Mouse (Mus musculus): Measurements from ENCODE around the gene Hnrnpm. TPM values are rescaled to one million over a fixed set of nuclear protein-coding genes. Genes with fewer than 3 reads are reported as not detected.
A peak's percentile ranks its signal among the peaks of the same experiment; 100 is the strongest.

Gene Hnrnpm
- polyA plus RNA-seq, 1 experiment from 2014 or later, result 313 TPM

DNA sequence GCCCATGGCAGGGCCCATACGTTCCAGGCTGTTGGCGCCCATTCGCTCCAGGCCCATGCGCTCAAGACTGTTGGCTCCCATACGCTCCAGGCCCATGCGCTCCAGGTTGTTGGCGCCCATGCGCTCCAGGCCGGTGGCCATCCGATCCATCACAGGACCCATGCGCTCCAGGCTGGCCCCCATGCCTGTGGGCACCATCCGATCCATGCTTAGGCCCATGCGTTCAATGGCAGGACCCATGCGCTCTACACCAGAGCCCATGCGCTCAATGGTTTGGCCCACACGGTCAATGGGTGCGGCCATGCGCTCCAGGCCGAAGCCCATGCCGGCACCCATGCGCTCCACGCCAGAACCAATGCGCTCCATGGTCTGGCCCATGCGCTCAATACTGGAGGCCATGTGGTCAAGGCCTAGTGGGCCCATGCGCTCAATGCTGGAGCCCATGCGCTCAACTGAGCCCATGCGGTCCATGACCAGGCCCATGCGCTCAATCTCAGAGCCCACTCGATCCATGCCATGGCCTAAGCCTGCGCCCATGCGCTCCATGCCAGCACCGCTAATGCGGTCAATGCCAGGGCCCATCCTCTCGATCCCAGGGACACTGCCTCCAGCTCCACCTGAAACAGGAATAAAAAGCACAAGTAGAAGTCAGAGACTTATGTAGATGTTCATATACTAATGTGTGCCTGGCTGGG, 36.7 kb downstream of the Hnrnpm start:
- no peaks in the 10 kb centered on the region for H3K9me3 ChIP-seq (ENCODE audit: control insufficient read depth, low read depth, low read length)
- 97% methylated on average over 34 of the region's 34 CpGs for WGBS
- no peak overlapping the region for H3K4me2 ChIP-seq (replicated peaks; ENCODE audit: low read depth, low read length)
- no peak overlapping the region for H3K9ac ChIP-seq (replicated peaks; ENCODE audit: low read depth, low read length)
- H3K4me1 ChIP-seq (ENCODE audit: control insufficient read depth, insufficient read depth, low read length), result no peaks in the 10 kb centered on the region
- H3K4me3 ChIP-seq (ENCODE audit: low read depth, low read length), result no peak overlapping the region
- H3K27ac ChIP-seq (ENCODE audit: low read length), result no peak overlapping the region
- peak; percentile 37; the same call in 1 of the 2 replicates for ATAC-seq (ENCODE audit: insufficient number of reproducible peaks, insufficient read depth, low FRiP score, low read depth)
- H3K27me3 ChIP-seq (ENCODE audit: control insufficient read depth, insufficient read depth, low read length), result no peaks in the 10 kb centered on the region
- H3K36me3 ChIP-seq (ENCODE audit: control insufficient read depth, insufficient read depth, low read length), result peaks cover 83% of the 10 kb centered on the region

DNA sequence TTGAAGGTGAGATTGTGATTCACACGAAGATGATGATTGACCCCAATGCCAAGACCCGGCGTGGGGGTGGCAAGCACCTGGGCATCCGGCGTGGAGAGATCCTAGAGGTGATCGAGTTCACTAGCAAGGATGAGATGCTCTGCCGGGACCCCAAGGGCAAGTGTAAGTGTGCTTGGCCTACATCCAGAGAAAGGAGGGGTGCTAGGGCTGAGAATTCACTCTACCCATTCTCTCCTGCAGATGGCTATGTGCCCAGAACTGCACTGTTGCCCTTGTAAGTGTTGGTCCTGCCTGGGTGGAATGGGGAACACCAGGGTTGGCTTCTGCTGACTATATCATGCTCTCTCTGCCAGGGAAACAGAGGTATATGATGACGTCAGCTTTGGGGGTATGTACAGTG, 41.6 kb downstream of the Hnrnpm start:
- H3K4me2 ChIP-seq (replicated peaks; ENCODE audit: low read depth, low read length), result no peak overlapping the region
- no peak for ATAC-seq (ENCODE audit: insufficient number of reproducible peaks, insufficient read depth, low FRiP score, low read depth)
- H3K9ac ChIP-seq (replicated peaks; ENCODE audit: low read depth, low read length), result no peak overlapping the region
- 95% methylated on average over 8 of the region's 8 CpGs for WGBS
- H3K27ac ChIP-seq (ENCODE audit: low read length), result no peak overlapping the region
- H3K9me3 ChIP-seq (ENCODE audit: control insufficient read depth, low read depth, low read length), result no peaks in the 10 kb centered on the region
- no peak overlapping the region for H3K4me3 ChIP-seq (ENCODE audit: low read depth, low read length)
- H3K4me1 ChIP-seq (ENCODE audit: control insufficient read depth, insufficient read depth, low read length), result no peaks in the 10 kb centered on the region
- peaks cover 60% of the 10 kb centered on the region for H3K36me3 ChIP-seq (ENCODE audit: control insufficient read depth, insufficient read depth, low read length)
- H3K27me3 ChIP-seq (ENCODE audit: control insufficient read depth, insufficient read depth, low read length), result no peaks in the 10 kb centered on the region

DNA sequence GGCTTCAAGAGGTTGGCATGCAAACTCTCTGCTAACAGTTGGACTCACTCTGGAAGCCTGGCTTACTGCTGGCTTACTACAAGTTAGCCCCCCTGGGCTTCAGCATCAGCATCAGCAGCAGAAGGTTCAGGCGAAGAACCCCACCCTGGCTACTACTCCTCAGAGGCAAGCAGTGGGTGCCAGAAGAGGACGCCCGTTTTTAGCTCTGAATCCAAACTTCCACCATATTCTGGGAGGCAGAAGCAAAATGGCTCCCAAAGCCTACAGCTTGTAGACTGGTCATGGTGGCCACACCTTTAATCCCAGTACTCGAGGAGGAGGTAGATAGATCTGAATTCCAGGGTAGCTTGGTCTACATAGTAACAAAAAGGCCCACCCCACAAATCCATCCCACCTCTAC, 42.6 kb downstream of the Hnrnpm start:
- no peak overlapping the region for H3K4me3 ChIP-seq (ENCODE audit: low read depth, low read length)
- H3K4me1 ChIP-seq (ENCODE audit: control insufficient read depth, insufficient read depth, low read length), result no peaks in the 10 kb centered on the region
- no peak for ATAC-seq (ENCODE audit: insufficient number of reproducible peaks, insufficient read depth, low FRiP score, low read depth)
- WGBS, result 94% methylated on average over 4 of the region's 4 CpGs
- H3K4me2 ChIP-seq (replicated peaks; ENCODE audit: low read depth, low read length), result no peak overlapping the region
- no peak overlapping the region for H3K9ac ChIP-seq (replicated peaks; ENCODE audit: low read depth, low read length)
- no peak overlapping the region for H3K27ac ChIP-seq (ENCODE audit: low read length)
- no peaks in the 10 kb centered on the region for H3K27me3 ChIP-seq (ENCODE audit: control insufficient read depth, insufficient read depth, low read length)
- H3K36me3 ChIP-seq (ENCODE audit: control insufficient read depth, insufficient read depth, low read length), result peaks cover 50% of the 10 kb centered on the region
- no peaks in the 10 kb centered on the region for H3K9me3 ChIP-seq (ENCODE audit: control insufficient read depth, low read depth, low read length)

DNA sequence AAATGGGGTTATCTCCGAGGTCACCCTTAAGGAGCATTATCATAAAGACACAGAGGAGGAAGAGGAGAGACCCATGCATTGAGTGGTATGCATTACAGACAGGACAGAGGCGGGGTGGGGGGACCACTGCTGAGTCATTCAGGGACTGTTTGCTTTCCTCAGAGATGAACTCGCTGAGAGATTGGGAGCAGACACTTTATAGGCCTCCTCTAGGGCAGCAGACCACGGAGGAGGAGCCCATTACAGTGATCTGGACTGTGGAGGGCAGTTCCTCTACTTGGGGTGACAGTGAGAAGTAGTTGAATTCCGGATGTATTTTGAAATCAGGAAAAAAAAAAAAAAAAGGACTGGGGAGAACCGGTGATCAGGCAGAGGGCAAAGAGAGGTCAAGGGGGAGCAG, 46.9 kb downstream of the Hnrnpm start:
- Histone ChIP-seq H3K27me3 (ENCODE audit: control insufficient read depth, insufficient read depth, low read length) (no peaks in the 10 kb centered on the region), H3K36me3 (ENCODE audit: control insufficient read depth, insufficient read depth, low read length) (peaks cover 17% of the 10 kb centered on the region), H3K9me3 (ENCODE audit: control insufficient read depth, low read depth, low read length) (no peaks in the 10 kb centered on the region), H3K27ac (ENCODE audit: low read length) (no peak overlapping the region), H3K4me1 (ENCODE audit: control insufficient read depth, insufficient read depth, low read length) (no peaks in the 10 kb centered on the region), H3K9ac (replicated peaks; ENCODE audit: low read depth, low read length) (no peak overlapping the region), H3K4me3 (ENCODE audit: low read depth, low read length) (no peak overlapping the region), H3K4me2 (replicated peaks; ENCODE audit: low read depth, low read length) (no peak overlapping the region)
- WGBS, result 61% methylated on average over 6 of the region's 6 CpGs
- no peak for ATAC-seq (ENCODE audit: insufficient number of reproducible peaks, insufficient read depth, low FRiP score, low read depth)

DNA sequence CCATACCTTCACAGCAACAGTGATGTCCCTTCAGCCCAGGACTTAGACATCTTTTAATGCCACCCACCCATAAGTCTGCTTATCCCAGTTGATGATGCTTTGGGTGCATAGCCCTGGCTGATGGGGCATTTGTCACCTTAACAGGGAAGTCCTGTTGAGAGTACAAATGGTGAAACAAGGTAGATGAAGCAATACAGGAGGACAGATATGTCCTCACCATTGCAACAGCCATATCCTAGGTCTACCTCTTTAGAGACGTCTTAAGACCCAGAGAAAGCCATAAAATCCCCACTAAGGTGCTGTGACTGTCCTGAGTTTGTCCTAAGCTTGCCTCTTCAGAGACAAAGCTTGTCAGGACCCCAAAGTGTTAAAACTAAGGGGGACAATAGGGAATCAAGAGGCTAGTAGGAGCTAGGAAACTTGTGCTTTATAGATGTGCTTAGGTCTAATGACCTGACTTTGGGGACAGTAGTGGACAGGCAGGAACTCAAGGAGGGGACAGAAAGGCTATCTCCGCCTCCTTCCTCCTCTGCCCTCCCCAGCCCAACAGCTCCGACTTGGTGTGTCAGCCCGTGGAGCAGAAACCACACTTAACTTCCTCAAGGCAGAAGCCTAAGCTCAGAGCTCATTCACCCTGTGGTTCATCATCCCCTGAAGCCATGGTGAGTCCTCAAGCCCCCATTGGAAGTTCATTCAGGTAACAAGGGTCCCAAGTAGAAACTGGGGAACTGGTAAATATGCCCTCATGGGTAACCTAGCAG, 49.0 kb downstream of the Hnrnpm start, which contains the start of gene Pram1:
Gene Pram1 (plus strand): TSS at position 541 of the 761 bp plus-strand sequence.
- no peaks in the 10 kb centered on the region for H3K9me3 ChIP-seq (ENCODE audit: control insufficient read depth, low read depth, low read length)
- whole genome bisulfite sequencing, result 80% methylated on average over 4 of the region's 4 CpGs

DNA sequence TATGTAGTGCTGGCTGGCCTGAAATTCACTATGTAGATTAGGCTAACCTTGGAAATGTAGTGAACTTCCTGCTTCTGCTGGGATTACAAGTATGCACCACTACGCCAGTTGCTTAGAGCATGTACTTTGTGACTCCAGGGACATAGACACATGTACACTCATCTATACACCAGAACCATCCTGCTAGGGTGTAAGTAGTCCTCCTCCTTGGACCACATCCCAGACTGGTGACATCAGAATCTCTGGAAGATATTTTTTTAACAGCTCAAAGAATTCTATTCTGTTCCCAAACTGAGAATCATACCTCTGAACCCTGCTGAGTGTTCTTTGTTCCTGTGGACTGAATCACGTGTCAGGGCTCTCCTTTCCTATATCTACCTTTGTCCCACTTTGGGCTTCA, 49.6 kb downstream of the Hnrnpm start:
- WGBS, result 89% methylated on average over 2 of the region's 2 CpGs
- Histone ChIP-seq H3K9ac (replicated peaks; ENCODE audit: low read depth, low read length) (no peak overlapping the region), H3K27me3 (ENCODE audit: control insufficient read depth, insufficient read depth, low read length) (no peaks in the 10 kb centered on the region), H3K9me3 (ENCODE audit: control insufficient read depth, low read depth, low read length) (no peaks in the 10 kb centered on the region), H3K27ac (ENCODE audit: low read length) (no peak overlapping the region), H3K4me3 (ENCODE audit: low read depth, low read length) (no peak overlapping the region), H3K36me3 (ENCODE audit: control insufficient read depth, insufficient read depth, low read length) (peaks cover 4% of the 10 kb centered on the region; the same call in 1 of the 2 replicates), H3K4me1 (ENCODE audit: control insufficient read depth, insufficient read depth, low read length) (no peaks in the 10 kb centered on the region), H3K4me2 (replicated peaks; ENCODE audit: low read depth, low read length) (no peak overlapping the region)
- no peak for ATAC-seq (ENCODE audit: insufficient number of reproducible peaks, insufficient read depth, low FRiP score, low read depth)

More for the DNA sequence above, 49.0 kb downstream of the Hnrnpm start, which contains the start of gene Pram1:
- no peaks in the 10 kb centered on the region for H3K27me3 ChIP-seq (ENCODE audit: control insufficient read depth, insufficient read depth, low read length)
- no peak within 1 kb of the TSS for H3K4me3 ChIP-seq (ENCODE audit: low read depth, low read length)
- H3K9ac ChIP-seq (replicated peaks; ENCODE audit: low read depth, low read length), result no peak within 1 kb of the TSS
- no peak for ATAC-seq (ENCODE audit: insufficient number of reproducible peaks, insufficient read depth, low FRiP score, low read depth)
- H3K27ac ChIP-seq (ENCODE audit: low read length), result no peak within 1 kb of the TSS
- H3K36me3 ChIP-seq (ENCODE audit: control insufficient read depth, insufficient read depth, low read length), result peaks cover 2% of the 10 kb centered on the region; the same call in 1 of the 2 replicates
- no peak within 1 kb of the TSS for H3K4me2 ChIP-seq (replicated peaks; ENCODE audit: low read depth, low read length)
- H3K4me1 ChIP-seq (ENCODE audit: control insufficient read depth, insufficient read depth, low read length), result no peaks in the 10 kb centered on the region

DNA sequence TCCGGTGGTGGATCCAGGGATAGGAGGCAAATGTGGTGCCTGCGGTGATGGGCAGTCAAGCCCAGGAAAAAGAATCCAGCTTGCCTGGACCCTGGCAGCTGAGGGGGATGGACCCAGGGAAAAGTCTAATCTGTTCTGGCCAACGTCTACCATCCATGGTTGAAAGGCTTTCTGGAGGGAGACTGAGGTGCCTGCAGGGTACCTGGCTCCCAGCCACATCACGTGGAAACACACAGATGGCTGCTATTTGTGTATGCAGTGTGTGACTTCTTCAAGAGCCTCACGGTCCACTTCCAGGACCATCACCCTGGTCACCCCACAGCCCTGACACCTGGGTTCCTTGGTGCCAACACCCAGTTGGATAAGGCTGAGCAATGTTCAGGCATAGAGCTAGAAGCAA, 54.9 kb downstream of the Hnrnpm start:
- no peak for ATAC-seq (ENCODE audit: insufficient number of reproducible peaks, insufficient read depth, low FRiP score, low read depth)
- no peaks in the 10 kb centered on the region for H3K9me3 ChIP-seq (ENCODE audit: control insufficient read depth, low read depth, low read length)
- 84% methylated on average over 5 of the region's 5 CpGs for WGBS
- peaks cover 15% of the 10 kb centered on the region; the same call in 1 of the 2 replicates for H3K36me3 ChIP-seq (ENCODE audit: control insufficient read depth, insufficient read depth, low read length)
- peaks cover 11% of the 10 kb centered on the region; the same call in 1 of the 2 replicates for H3K4me1 ChIP-seq (ENCODE audit: control insufficient read depth, insufficient read depth, low read length)
- H3K4me2 ChIP-seq (replicated peaks; ENCODE audit: low read depth, low read length), result no peak overlapping the region
- H3K27me3 ChIP-seq (ENCODE audit: control insufficient read depth, insufficient read depth, low read length), result no peaks in the 10 kb centered on the region
- H3K9ac ChIP-seq (replicated peaks; ENCODE audit: low read depth, low read length), result no peak overlapping the region
- H3K27ac ChIP-seq (ENCODE audit: low read length), result no peak overlapping the region
- no peak overlapping the region for H3K4me3 ChIP-seq (ENCODE audit: low read depth, low read length)

- H3K9me3 ChIP-seq (ENCODE audit: control insufficient read depth, low read depth, low read length), result no peaks in the 10 kb centered on the region
- no peak for ATAC-seq (ENCODE audit: insufficient number of reproducible peaks, insufficient read depth, low FRiP score, low read depth)
- WGBS, result 95% methylated on average over 9 of the region's 9 CpGs
Observed at GRCm38 (mm10) chr17:33631236-33631635, 55.4 kb downstream of the Hnrnpm start.

More at GRCm38 (mm10) chr17:33631236-33631635, 55.4 kb downstream of the Hnrnpm start:
- Histone ChIP-seq H3K27ac (ENCODE audit: low read length) (no peak overlapping the region), H3K9ac (replicated peaks; ENCODE audit: low read depth, low read length) (no peak overlapping the region), H3K27me3 (ENCODE audit: control insufficient read depth, insufficient read depth, low read length) (no peaks in the 10 kb centered on the region), H3K4me2 (replicated peaks; ENCODE audit: low read depth, low read length) (no peak overlapping the region), H3K36me3 (ENCODE audit: control insufficient read depth, insufficient read depth, low read length) (peaks cover 15% of the 10 kb centered on the region; the same call in 1 of the 2 replicates), H3K4me3 (ENCODE audit: low read depth, low read length) (no peak overlapping the region), H3K4me1 (ENCODE audit: control insufficient read depth, insufficient read depth, low read length) (peaks cover 11% of the 10 kb centered on the region; the same call in 1 of the 2 replicates)
